Mouse (Mus musculus): ENCODE measurements around the gene Olfr599.
"Not testable (repeated sequence)": the region's sequence is repeated elsewhere in the genome, so short reads cannot be mapped to it uniquely, and the experiment has no call there.

Olfr599 gene

GRCm38 (mm10) chr7:103335617-103336016, at the start of gene Olfr599:
Olfr599 (plus strand) TSS chr7:103335917.
- no peak for DNase-seq (ENCODE audit: low spot score in 2 of 2)

GRCm38 (mm10) chr7:103305348-103305747, 30.4 kb upstream of the Olfr599 start, which contains the start of gene Olfr596:
Olfr596 (plus strand) TSS chr7:103305648.
- not testable (repeated sequence) for DNase-seq (ENCODE audit: low spot score in 2 of 2)

DNA sequence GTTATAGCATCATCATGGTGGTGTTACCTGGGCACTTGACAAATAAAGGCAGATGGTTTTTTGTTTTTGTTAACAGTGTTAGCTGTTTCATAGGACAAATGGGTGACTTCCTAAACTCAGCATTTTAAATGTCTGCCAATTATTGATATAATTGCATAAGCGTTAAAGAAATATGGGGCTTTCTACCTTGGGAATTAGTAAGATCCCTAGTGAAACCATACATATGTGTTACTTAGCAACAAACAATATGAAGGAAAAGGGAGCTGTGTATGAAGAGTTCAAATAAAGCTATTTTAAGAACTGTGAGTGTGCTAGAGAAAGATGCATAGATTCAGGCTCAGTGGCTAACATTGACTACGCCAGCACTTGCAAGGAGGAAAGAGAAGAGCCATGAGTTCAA, 19.7 kb upstream of the Olfr599 start, which contains the start of gene Olfr597:
Gene Olfr597, plus strand, starts transcription at position 301 of the 400 bp plus-strand sequence.
- not testable (repeated sequence) for DNase-seq (ENCODE audit: low spot score in 2 of 2)

DNA sequence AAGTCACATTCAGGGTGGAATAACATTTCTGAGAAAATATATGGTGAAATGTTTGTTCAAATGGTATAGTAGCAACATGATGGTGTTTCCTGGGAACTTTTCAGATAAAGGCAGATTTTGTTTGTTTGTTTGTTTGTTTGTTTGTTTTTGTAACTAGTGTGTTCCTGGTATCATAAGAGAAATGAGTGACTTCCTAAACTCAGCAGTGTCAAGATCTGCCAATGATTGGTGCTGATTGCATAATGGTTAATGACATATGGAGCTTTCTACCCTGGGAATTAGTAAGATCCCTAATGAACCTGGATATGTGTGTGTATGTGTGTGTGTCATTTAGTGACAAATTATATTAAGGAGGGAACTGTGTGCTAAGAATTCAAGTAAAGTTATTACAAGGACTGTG, 12.4 kb upstream of the Olfr599 start, which contains the start of gene Olfr598:
Gene Olfr598, plus strand, starts transcription at position 301 of the 400 bp plus-strand sequence.
- DNase-seq (ENCODE audit: low spot score in 2 of 2), result no peak

GRCm38 (mm10) chr7:103349569-103349968, 13.9 kb downstream of the Olfr599 start, which contains the start of gene Olfr600:
Olfr600 (minus strand) TSS chr7:103349669.
- DNase-seq (ENCODE audit: low spot score in 2 of 2), result no peak

- DNase-seq (ENCODE audit: low spot score in 2 of 2), result no peak
These were observed 26.8 kb downstream of the Olfr599 start, which contains the start of gene Olfr601 for GRCm38 (mm10) chr7:103362555-103362954. Olfr601 (minus strand) TSS chr7:103362655.

GRCm38 (mm10) chr7:103386077-103386476, 50.4 kb downstream of the Olfr599 start, which contains the start of gene Olfr603:
Olfr603 (minus strand) TSS chr7:103386177.
- no peak for DNase-seq (ENCODE audit: low spot score in 2 of 2)
